Mouse (Mus musculus): ENCODE measurements around the gene Gpatch2. TPM values are rescaled to one million over a fixed set of nuclear protein-coding genes. Genes with fewer than 3 reads are reported as not detected.

Gpatch2 gene
- polyA plus RNA-seq, 1 experiment from 2014 or later: 29.0 TPM

Other genes with a start within 250 kb of the Gpatch2 start
- gene D1Pas1, start 248.1 kb upstream of the Gpatch2 start, polyA plus RNA-seq (2016; fragmentation: Nextera tagmentation; extraction: Ambion mirVana): 0.10 and 0.39 TPM in 2 replicates
- gene Spata17, start within 50 bp of the Gpatch2 start, polyA plus RNA-seq (2016; fragmentation: Nextera tagmentation; extraction: Ambion mirVana): 2.0 and 2.8 TPM in 2 replicates

Data from hindbrain, embryonic 12.5 days (tissue).